Mouse (Mus musculus) megakaryocyte, embryonic 14.5 days (primary cell): Measurements from ENCODE around the gene Trp73. TPM values are rescaled to one million over a fixed set of nuclear protein-coding genes. Genes with fewer than 3 reads are reported as not detected.

Experiments used
- H3K27me3 ChIP-seq: replicated peaks from 2 replicates; pipeline ENCODE3; 2012; ENCODE audit warnings: inconsistent platforms
- H3K36me3 ChIP-seq: replicated peaks from 2 replicates; pipeline ENCODE3; 2012; ENCODE audit warnings: low read length, inconsistent platforms, mixed read lengths
- H3K4me1 ChIP-seq: 2 replicates; pipeline ENCODE4 v1.6.1; 2012; ENCODE audit warnings: inconsistent platforms
- H3K4me3 ChIP-seq: replicated peaks from 2 replicates; pipeline ENCODE3; 2012; ENCODE audit warnings: moderate library complexity, mild to moderate bottlenecking, inconsistent platforms
- H3K9me3 ChIP-seq: 2 replicates; pipeline ENCODE4 v1.6.1; 2012; ENCODE audit warnings: inconsistent platforms
- FLI1 ChIP-seq: IDR thresholded peaks from 2 replicates; pipeline ENCODE4 v1.6.1; 2012; ENCODE audit warnings: low read length, inconsistent platforms, mixed read lengths
- GATA1 ChIP-seq: IDR thresholded peaks from 3 replicates; pipeline ENCODE4 v1.6.1; 2012; ENCODE audit warnings: mixed read lengths, low read length, inconsistent platforms, borderline replicate concordance
- polyA plus RNA-seq: library from polyadenylated mRNA; stranded (reverse); fragments of >175 nt; gene quantifications from 2 replicates; pipeline ENCODE4 v1.2.3, GENCODE M21; 2012; ENCODE audit warnings: low replicate concordance; ENCODE audit not compliant: insufficient read depth

Trp73 gene
- polyA plus RNA-seq, 1 experiment: not detected

GRCm38 (mm10) chr4:154127273-154127672 is 12.7 kb downstream of the Trp73 start:
- Histone ChIP-seq H3K36me3 (no peaks in the 10 kb centered on the region), H3K9me3 (no peaks in the 10 kb centered on the region), H3K4me3 (no peak overlapping the region), H3K27me3 (peaks cover 56% of the 10 kb centered on the region), H3K4me1 (peaks cover 5% of the 10 kb centered on the region; the same call in 1 of the 2 replicates)
- no peak for TF ChIP-seq FLI1

- Histone ChIP-seq H3K36me3 (no peaks in the 10 kb centered on the region), H3K27me3 (peaks cover 53% of the 10 kb centered on the region), H3K4me1 (peaks cover 5% of the 10 kb centered on the region; the same call in 1 of the 2 replicates), H3K4me3 (no peak overlapping the region), H3K9me3 (no peaks in the 10 kb centered on the region)
- TF ChIP-seq GATA1: no peak
- no peak for TF ChIP-seq FLI1
These were observed 14.8 kb downstream of the Trp73 start for GRCm38 (mm10) chr4:154125202-154125601.

- Histone ChIP-seq H3K4me3 (no peak overlapping the region), H3K9me3 (no peaks in the 10 kb centered on the region), H3K4me1 (no peaks in the 10 kb centered on the region; the same call in 1 of the 2 replicates), H3K27me3 (peaks cover 59% of the 10 kb centered on the region), H3K36me3 (no peaks in the 10 kb centered on the region)
- TF ChIP-seq GATA1 (no peak), FLI1 (no peak)
These were observed 16.5 kb downstream of the Trp73 start for GRCm38 (mm10) chr4:154123553-154123952.

- no peak overlapping the region for H3K4me3 ChIP-seq
These were observed 17.6 kb downstream of the Trp73 start for GRCm38 (mm10) chr4:154122374-154122773.

GRCm38 (mm10) chr4:154121800-154122199 is 18.2 kb downstream of the Trp73 start:
- Histone ChIP-seq H3K9me3 (no peaks in the 10 kb centered on the region), H3K27me3 (peaks cover 59% of the 10 kb centered on the region), H3K4me1 (no peaks in the 10 kb centered on the region; the same call in 1 of the 2 replicates), H3K4me3 (no peak overlapping the region), H3K36me3 (no peaks in the 10 kb centered on the region)
- no peak for TF ChIP-seq GATA1
- TF ChIP-seq FLI1: no peak

More at GRCm38 (mm10) chr4:154122374-154122773, 17.6 kb downstream of the Trp73 start:
- no peak for TF ChIP-seq FLI1
- no peak for TF ChIP-seq GATA1
- Histone ChIP-seq H3K9me3 (no peaks in the 10 kb centered on the region), H3K27me3 (peaks cover 61% of the 10 kb centered on the region), H3K4me1 (no peaks in the 10 kb centered on the region; the same call in 1 of the 2 replicates), H3K36me3 (no peaks in the 10 kb centered on the region)

- peaks cover 60% of the 10 kb centered on the region for H3K27me3 ChIP-seq
- TF ChIP-seq GATA1 (no peak), FLI1 (no peak)
- no peaks in the 10 kb centered on the region for H3K36me3 ChIP-seq
- H3K4me3 ChIP-seq: no peak overlapping the region
- H3K9me3 ChIP-seq: no peaks in the 10 kb centered on the region
- H3K4me1 ChIP-seq: no peaks in the 10 kb centered on the region
These were observed 20.8 kb downstream of the Trp73 start for GRCm38 (mm10) chr4:154119208-154119607.

GRCm38 (mm10) chr4:154118782-154119181 is 21.2 kb downstream of the Trp73 start:
- Histone ChIP-seq H3K36me3 (no peaks in the 10 kb centered on the region), H3K4me1 (no peaks in the 10 kb centered on the region)

GRCm38 (mm10) chr4:154116421-154116820 is 23.6 kb downstream of the Trp73 start:
- H3K9me3 ChIP-seq: no peaks in the 10 kb centered on the region
- TF ChIP-seq FLI1 (no peak), GATA1 (no peak)
- no peaks in the 10 kb centered on the region for H3K4me1 ChIP-seq
- peaks cover 54% of the 10 kb centered on the region for H3K27me3 ChIP-seq
- no peak overlapping the region for H3K4me3 ChIP-seq
- H3K36me3 ChIP-seq: no peaks in the 10 kb centered on the region

More at GRCm38 (mm10) chr4:154118782-154119181, 21.2 kb downstream of the Trp73 start:
- no peak for TF ChIP-seq FLI1
- TF ChIP-seq GATA1: no peak
- peaks cover 60% of the 10 kb centered on the region for H3K27me3 ChIP-seq
- H3K4me3 ChIP-seq: no peak overlapping the region
- no peaks in the 10 kb centered on the region for H3K9me3 ChIP-seq

- TF ChIP-seq GATA1 (no peak), FLI1 (no peak)
- Histone ChIP-seq H3K4me3 (no peak overlapping the region), H3K36me3 (no peaks in the 10 kb centered on the region), H3K9me3 (no peaks in the 10 kb centered on the region), H3K27me3 (peaks cover 67% of the 10 kb centered on the region), H3K4me1 (peaks cover 12% of the 10 kb centered on the region)
These were observed 30.2 kb downstream of the Trp73 start for GRCm38 (mm10) chr4:154109850-154110243.

GRCm38 (mm10) chr4:154109216-154109849 is 30.7 kb downstream of the Trp73 start:
- H3K4me1 ChIP-seq: peaks cover 17% of the 10 kb centered on the region
- H3K36me3 ChIP-seq: no peaks in the 10 kb centered on the region
- H3K27me3 ChIP-seq: peaks cover 69% of the 10 kb centered on the region
- TF ChIP-seq FLI1 (no peak), GATA1 (no peak)
- H3K9me3 ChIP-seq: no peaks in the 10 kb centered on the region
- H3K4me3 ChIP-seq: no peak overlapping the region

GRCm38 (mm10) chr4:154106497-154107061 is 33.4 kb downstream of the Trp73 start:
- H3K4me3 ChIP-seq: no peak overlapping the region
- peaks cover 20% of the 10 kb centered on the region for H3K4me1 ChIP-seq
- H3K36me3 ChIP-seq: no peaks in the 10 kb centered on the region
- H3K27me3 ChIP-seq: peaks cover 81% of the 10 kb centered on the region
- H3K9me3 ChIP-seq: no peaks in the 10 kb centered on the region
- TF ChIP-seq GATA1 (no peak), FLI1 (no peak)
